Mouse (Mus musculus) stomach, embryonic 16.5 days (tissue): ENCODE data around the gene Grip1. TPM values are rescaled to one million over a fixed set of nuclear protein-coding genes. Genes with fewer than 3 reads are reported as not detected.

ENCODE experiments used
- ATAC-seq: fragments of 200-750 bp; cut with Nextera tagmentation; 2 replicates; pipeline ENCODE4 v1.8.0; 2017; ENCODE audit warnings: moderate number of reproducible peaks, moderate TSS enrichment; ENCODE audit not compliant: insufficient read depth, low FRiP score
- H3K27ac ChIP-seq: fragments of 300-500 bp; sonication (generic); 2 replicates; pipeline ENCODE4 v1.5.1; 2014; ENCODE audit warnings: low read length
- H3K27me3 ChIP-seq: fragments of 300-500 bp; sonication (generic); 2 replicates; pipeline ENCODE4 v1.6.1; 2014; ENCODE audit warnings: low read length, control low read depth, mixed read lengths; ENCODE audit not compliant: control insufficient read depth, insufficient read depth
- H3K36me3 ChIP-seq: fragments of 300-500 bp; sonication (generic); 2 replicates; pipeline ENCODE4 v1.6.1; 2014; ENCODE audit warnings: low read length; ENCODE audit not compliant: control insufficient read depth, insufficient read depth
- H3K4me1 ChIP-seq: fragments of 300-500 bp; sonication (generic); 2 replicates; pipeline ENCODE4 v1.6.1; 2014; ENCODE audit warnings: low read length, control low read depth, mixed read lengths; ENCODE audit not compliant: control insufficient read depth, insufficient read depth
- H3K4me2 ChIP-seq: fragments of 300-500 bp; sonication (generic); 2 replicates; pipeline ENCODE4 v1.6.1; 2014; ENCODE audit warnings: low read depth, low read length, mixed read lengths
- H3K4me3 ChIP-seq: fragments of 300-500 bp; sonication (generic); replicated peaks from 2 replicates; pipeline ENCODE4 v1.5.1; 2014; ENCODE audit warnings: mild to moderate bottlenecking, low read length
- H3K9ac ChIP-seq: fragments of 300-500 bp; sonication (generic); 2 replicates; pipeline ENCODE4 v1.6.1; 2014; ENCODE audit warnings: low read length
- H3K9me3 ChIP-seq: fragments of 300-500 bp; sonication (generic); replicated peaks from 2 replicates; pipeline ENCODE4 v1.6.1; 2016; ENCODE audit warnings: low read length, control low read depth; ENCODE audit not compliant: control insufficient read depth
- WGBS: fragments of 180-500 bp; shearing (Covaris S2); extraction: QIAGEN DNeasy Blood & Tissue Kit; methylation state at CpG from one replicate; pipeline ENCODE4 v1.1.7; 2014; 5-methylcytosine and 5-hydroxymethylcytosine counted together
- polyA plus RNA-seq: library from polyadenylated mRNA; unstranded; fragments of >200 nt; fragmentation: Nextera tagmentation; extraction: Ambion mirVana; gene quantifications from 2 replicates; pipeline ENCODE4 v1.2.1, GENCODE M21; 2015

Gene Grip1
- polyA plus RNA-seq, 1 experiment from 2014 or later = 1.8 TPM

DNA sequence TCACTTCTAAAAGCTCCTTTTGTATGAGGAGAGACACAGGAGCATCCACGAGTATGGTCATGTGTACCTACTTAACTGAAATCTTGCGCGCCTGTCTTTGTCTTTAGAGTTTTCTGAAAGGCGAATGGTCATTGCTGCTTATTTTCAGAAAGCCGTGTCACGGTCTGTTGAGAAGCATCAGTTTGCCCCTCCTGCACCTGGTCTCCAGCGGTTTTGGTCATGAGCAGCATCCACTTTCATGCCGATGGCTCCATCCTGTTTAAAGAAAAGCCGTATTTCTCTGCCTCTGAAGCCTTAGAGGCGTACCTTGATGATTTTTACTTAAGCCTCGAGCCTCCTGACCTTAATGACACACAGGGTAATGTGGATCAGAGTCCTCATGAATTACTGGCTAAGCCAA, 398.0 kb downstream of the Grip1 start:
- Histone ChIP-seq H3K9ac (no peak overlapping the region), H3K9me3 (no peaks in the 10 kb centered on the region), H3K4me1 (no peaks in the 10 kb centered on the region), H3K4me3 (no peak overlapping the region), H3K27me3 (no peaks in the 10 kb centered on the region), H3K36me3 (no peaks in the 10 kb centered on the region), H3K4me2 (no peak overlapping the region), H3K27ac (no peak overlapping the region)
- no peak for ATAC-seq
- WGBS = 67% methylated on average over 11 of the region's 11 CpGs

GRCm38 (mm10) chr10:119852582-119853135, 399.0 kb downstream of the Grip1 start:
- 64% methylated on average over 7 of the region's 7 CpGs for WGBS

DNA sequence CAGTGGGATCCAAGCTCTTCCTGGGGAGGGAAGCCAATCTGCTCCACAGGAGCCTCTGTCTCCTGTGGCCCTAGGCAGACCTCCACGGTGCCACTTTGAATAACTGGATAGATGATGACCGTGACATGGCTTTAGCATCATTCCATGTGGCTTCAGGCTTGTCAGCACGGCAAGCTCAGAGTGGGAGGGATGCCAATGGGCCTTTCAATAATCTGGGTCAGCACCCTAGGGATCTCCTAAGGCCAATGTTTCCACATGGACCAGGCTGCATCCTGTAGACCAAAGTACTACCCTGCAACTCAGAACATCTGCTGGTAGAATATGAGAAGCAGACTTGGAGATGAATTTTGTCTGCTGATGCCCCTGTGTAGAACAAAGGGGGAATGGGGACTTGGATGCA, 414.1 kb downstream of the Grip1 start:
- Histone ChIP-seq H3K9me3 (peaks cover 8% of the 10 kb centered on the region), H3K27me3 (no peaks in the 10 kb centered on the region), H3K4me1 (no peaks in the 10 kb centered on the region), H3K27ac (no peak overlapping the region), H3K4me3 (no peak overlapping the region), H3K36me3 (no peaks in the 10 kb centered on the region), H3K9ac (no peak overlapping the region), H3K4me2 (no peak overlapping the region)
- WGBS = 76% methylated on average over 3 of the region's 3 CpGs
- ATAC-seq = no peak

More at GRCm38 (mm10) chr10:119852582-119853135, 399.0 kb downstream of the Grip1 start:
- no peaks in the 10 kb centered on the region for H3K4me1 ChIP-seq
- no peak for ATAC-seq
- H3K36me3 ChIP-seq = no peaks in the 10 kb centered on the region
- no peak overlapping the region for H3K27ac ChIP-seq
- H3K4me2 ChIP-seq = no peak overlapping the region
- H3K9ac ChIP-seq = no peak overlapping the region
- H3K4me3 ChIP-seq = no peak overlapping the region
- no peaks in the 10 kb centered on the region for H3K27me3 ChIP-seq
- no peaks in the 10 kb centered on the region for H3K9me3 ChIP-seq

- WGBS = 78% methylated on average over 11 of the region's 11 CpGs
- H3K4me1 ChIP-seq = no peaks in the 10 kb centered on the region
- no peak for ATAC-seq
- no peak overlapping the region for H3K9ac ChIP-seq
- no peak overlapping the region for H3K4me3 ChIP-seq
- peaks cover 7% of the 10 kb centered on the region for H3K9me3 ChIP-seq
- no peak overlapping the region for H3K27ac ChIP-seq
- H3K27me3 ChIP-seq = no peaks in the 10 kb centered on the region
- H3K4me2 ChIP-seq = no peak overlapping the region
- H3K36me3 ChIP-seq = no peaks in the 10 kb centered on the region
These were observed 415.5 kb downstream of the Grip1 start for GRCm38 (mm10) chr10:119868995-119869579.

DNA sequence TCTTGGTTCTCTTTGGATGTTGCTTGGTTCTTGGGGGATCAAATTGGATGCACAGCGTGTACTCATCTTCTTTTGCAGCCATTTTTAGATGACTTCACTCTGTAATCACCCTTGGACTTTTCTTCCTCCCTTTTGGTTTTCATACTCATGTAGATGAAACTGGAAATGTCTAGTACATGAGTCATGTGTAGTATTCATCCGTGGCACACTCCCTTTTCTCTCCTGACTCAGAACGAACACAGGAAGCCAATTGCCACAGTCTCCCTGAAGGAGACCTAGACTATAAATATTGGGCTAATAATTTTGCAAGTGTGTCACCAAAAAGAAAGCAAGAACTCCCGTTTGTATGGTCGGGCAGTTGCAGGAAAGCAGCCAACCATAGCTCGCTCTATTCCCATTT, 423.1 kb downstream of the Grip1 start:
- Histone ChIP-seq H3K36me3 (no peaks in the 10 kb centered on the region), H3K9ac (no peak overlapping the region), H3K4me2 (no peak overlapping the region), H3K27me3 (no peaks in the 10 kb centered on the region), H3K9me3 (no peaks in the 10 kb centered on the region), H3K4me1 (no peaks in the 10 kb centered on the region), H3K27ac (no peak overlapping the region), H3K4me3 (no peak overlapping the region)
- no peak for ATAC-seq
- 73% methylated on average over 6 of the region's 6 CpGs for WGBS

- H3K9me3 ChIP-seq = no peaks in the 10 kb centered on the region
- no peaks in the 10 kb centered on the region for H3K27me3 ChIP-seq
- no peak overlapping the region for H3K4me3 ChIP-seq
- WGBS = 34% methylated on average over 12 of the region's 12 CpGs
- no peak overlapping the region for H3K9ac ChIP-seq
- H3K27ac ChIP-seq = no peak overlapping the region
- no peaks in the 10 kb centered on the region for H3K36me3 ChIP-seq
- ATAC-seq = no peak
- no peaks in the 10 kb centered on the region for H3K4me1 ChIP-seq
- no peak overlapping the region for H3K4me2 ChIP-seq
These were observed 424.7 kb downstream of the Grip1 start for GRCm38 (mm10) chr10:119878331-119878730.

DNA sequence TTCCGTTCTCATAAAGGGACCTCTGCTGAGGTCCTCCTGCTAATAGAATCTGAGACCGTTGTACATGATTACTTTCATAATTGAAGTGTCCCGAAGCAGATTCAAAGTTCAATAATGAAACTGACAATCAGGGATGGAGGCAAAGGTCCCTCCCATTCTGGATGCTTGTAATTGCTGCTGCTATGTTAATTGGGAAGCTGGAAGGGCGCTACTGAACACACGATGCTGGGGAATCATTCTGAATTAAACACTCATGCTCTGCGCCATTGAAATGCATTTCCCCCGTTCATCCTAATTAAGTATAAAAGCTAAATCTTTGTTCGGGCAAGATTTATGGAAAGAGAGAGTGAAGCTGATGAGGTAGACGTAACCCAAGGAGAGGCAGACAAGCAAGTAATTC, 431.0 kb downstream of the Grip1 start:
- 86% methylated on average over 9 of the region's 9 CpGs for WGBS
- Histone ChIP-seq H3K4me3 (no peak overlapping the region), H3K4me2 (no peak overlapping the region), H3K27me3 (no peaks in the 10 kb centered on the region), H3K36me3 (no peaks in the 10 kb centered on the region), H3K9me3 (no peaks in the 10 kb centered on the region), H3K9ac (no peak overlapping the region), H3K27ac (no peak overlapping the region), H3K4me1 (no peaks in the 10 kb centered on the region)
- ATAC-seq = no peak

DNA sequence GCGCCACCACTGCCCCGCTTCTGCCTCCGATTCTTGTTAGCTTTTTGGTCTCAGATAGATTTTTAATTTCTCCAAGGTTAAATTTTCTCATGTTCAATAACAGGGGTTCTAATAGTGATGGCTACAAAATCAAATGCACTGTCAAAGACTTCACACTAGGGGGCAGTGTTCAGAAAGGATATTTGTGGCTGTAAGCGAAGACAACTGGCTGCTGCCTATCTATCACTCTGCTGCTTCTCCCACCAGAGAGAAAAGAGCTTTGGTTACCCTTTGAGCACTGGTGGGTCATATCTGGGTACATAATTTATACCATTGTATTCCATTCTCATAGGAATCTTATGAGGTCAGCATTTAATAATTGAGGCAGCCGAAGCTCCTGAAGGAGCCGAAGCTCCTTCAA, 431.9 kb downstream of the Grip1 start:
- Histone ChIP-seq H3K9ac (no peak overlapping the region), H3K27ac (no peak overlapping the region), H3K4me3 (no peak overlapping the region), H3K9me3 (no peaks in the 10 kb centered on the region), H3K36me3 (no peaks in the 10 kb centered on the region), H3K4me2 (no peak overlapping the region), H3K27me3 (no peaks in the 10 kb centered on the region), H3K4me1 (no peaks in the 10 kb centered on the region)
- WGBS = 83% methylated on average over 6 of the region's 6 CpGs
- ATAC-seq = no peak

DNA sequence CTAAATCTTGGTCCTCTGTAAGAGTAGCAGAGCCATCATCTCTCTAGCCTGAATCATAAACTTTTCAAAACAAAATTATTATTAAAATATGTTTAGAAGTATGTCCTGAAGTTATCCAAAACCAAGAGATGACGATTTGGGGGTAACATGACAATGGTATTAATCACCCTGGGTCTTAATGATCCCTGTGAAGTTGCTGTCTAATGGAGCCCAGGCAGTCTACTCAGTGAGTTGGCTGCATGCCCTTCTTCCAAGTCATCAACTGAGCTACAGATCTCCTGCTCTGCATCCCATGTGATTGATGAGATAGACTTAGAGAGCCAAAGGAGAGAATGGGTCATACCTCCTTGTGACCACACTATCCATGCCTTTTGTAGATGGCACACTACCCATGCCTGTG, 433.1 kb downstream of the Grip1 start:
- Histone ChIP-seq H3K4me3 (no peak overlapping the region), H3K36me3 (no peaks in the 10 kb centered on the region), H3K9ac (no peak overlapping the region), H3K27me3 (no peaks in the 10 kb centered on the region), H3K4me2 (no peak overlapping the region), H3K9me3 (no peaks in the 10 kb centered on the region), H3K4me1 (no peaks in the 10 kb centered on the region), H3K27ac (no peak overlapping the region)
- no peak for ATAC-seq
- WGBS = 57% methylated on average over 1 of the region's 1 CpGs
